Mouse (Mus musculus): ENCODE results near the gene Slco3a1. TPM values are rescaled to one million over a fixed set of nuclear protein-coding genes. Genes with fewer than 3 reads are reported as not detected.
A peak's percentile ranks its signal among the peaks of the same experiment; 100 is the strongest.

The Slco3a1 gene
- polyA plus RNA-seq (2016; fragmentation: Nextera tagmentation; extraction: Ambion mirVana) = 7.4 and 7.9 TPM in 2 replicates

GRCm38 (mm10) chr7:74554608-74555311 is at the start of gene Slco3a1:
Gene Slco3a1 (minus strand): TSS chr7:74554780.
- Histone ChIP-seq H3K27me3 (replicated peaks; ENCODE audit: low read depth, poor library complexity, severe bottlenecking) (peaks cover 37% of the 10 kb centered on the region), H3K4me3 (peak within 1 kb of the TSS; percentile 83), H3K9me3 (no peaks in the 10 kb centered on the region), H3K36me3 (replicated peaks) (no peaks in the 10 kb centered on the region), H3K4me1 (peaks cover 40% of the 10 kb centered on the region), H3K27ac (replicated peaks) (peak within 1 kb of the TSS; percentile 86)
- peak; percentile 86 for DNase-seq (ENCODE audit: low spot score)
- 1% methylated on average over 65 of the region's 66 CpGs for WGBS

GRCm38 (mm10) chr7:74600996-74601395 is 46.4 kb upstream of the Slco3a1 start:
- 93% methylated on average over 5 of the region's 5 CpGs for WGBS

DNA sequence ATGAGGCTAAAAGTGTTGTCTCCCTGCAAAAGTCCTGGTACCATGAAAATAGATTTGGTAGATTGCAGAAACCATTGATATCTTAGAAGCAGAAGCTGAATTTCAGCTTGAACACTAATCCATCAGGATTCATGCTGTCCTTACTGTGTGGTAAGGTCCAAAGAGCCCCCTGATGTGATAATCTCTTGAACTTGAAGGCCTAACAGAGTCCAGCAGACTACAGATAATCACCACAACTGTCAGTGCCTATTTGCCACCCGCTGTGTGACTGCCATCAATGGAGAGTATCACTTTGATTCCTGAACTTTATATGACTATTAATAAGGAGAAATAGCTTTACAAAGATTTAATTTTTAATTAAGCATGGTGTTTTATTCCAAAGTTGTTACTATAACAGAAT is 24.8 kb upstream of the Slco3a1 start:
- Histone ChIP-seq H3K4me3 (no peak overlapping the region), H3K36me3 (replicated peaks) (no peaks in the 10 kb centered on the region)
- WGBS = 84% methylated on average over 1 of the region's 1 CpGs

More at GRCm38 (mm10) chr7:74600996-74601395, 46.4 kb upstream of the Slco3a1 start:
- H3K9me3 ChIP-seq = no peaks in the 10 kb centered on the region
- no peak overlapping the region for H3K27ac ChIP-seq (replicated peaks)
- H3K4me1 ChIP-seq = 0 out of 2 replicates have a peak, but pooled peaks cover 7% of the 10 kb centered on the region
- H3K27me3 ChIP-seq (replicated peaks; ENCODE audit: low read depth, poor library complexity, severe bottlenecking) = no peaks in the 10 kb centered on the region
- H3K36me3 ChIP-seq (replicated peaks) = no peaks in the 10 kb centered on the region
- H3K4me3 ChIP-seq = no peak overlapping the region
- no peak for DNase-seq (ENCODE audit: low spot score)

GRCm38 (mm10) chr7:74575678-74576077 is 21.1 kb upstream of the Slco3a1 start:
- 70% methylated on average over 3 of the region's 3 CpGs for WGBS
- Histone ChIP-seq H3K27ac (replicated peaks) (no peak overlapping the region), H3K9me3 (no peaks in the 10 kb centered on the region), H3K4me3 (no peak overlapping the region), H3K36me3 (replicated peaks) (no peaks in the 10 kb centered on the region), H3K4me1 (no peaks in the 10 kb centered on the region), H3K27me3 (replicated peaks; ENCODE audit: low read depth, poor library complexity, severe bottlenecking) (no peaks in the 10 kb centered on the region)
- DNase-seq (ENCODE audit: low spot score) = no peak

More for the DNA sequence above, 24.8 kb upstream of the Slco3a1 start:
- no peak overlapping the region for H3K27ac ChIP-seq (replicated peaks)
- no peaks in the 10 kb centered on the region for H3K4me1 ChIP-seq
- no peaks in the 10 kb centered on the region for H3K27me3 ChIP-seq (replicated peaks; ENCODE audit: low read depth, poor library complexity, severe bottlenecking)
- H3K9me3 ChIP-seq = no peaks in the 10 kb centered on the region
- no peak for DNase-seq (ENCODE audit: low spot score)

DNA sequence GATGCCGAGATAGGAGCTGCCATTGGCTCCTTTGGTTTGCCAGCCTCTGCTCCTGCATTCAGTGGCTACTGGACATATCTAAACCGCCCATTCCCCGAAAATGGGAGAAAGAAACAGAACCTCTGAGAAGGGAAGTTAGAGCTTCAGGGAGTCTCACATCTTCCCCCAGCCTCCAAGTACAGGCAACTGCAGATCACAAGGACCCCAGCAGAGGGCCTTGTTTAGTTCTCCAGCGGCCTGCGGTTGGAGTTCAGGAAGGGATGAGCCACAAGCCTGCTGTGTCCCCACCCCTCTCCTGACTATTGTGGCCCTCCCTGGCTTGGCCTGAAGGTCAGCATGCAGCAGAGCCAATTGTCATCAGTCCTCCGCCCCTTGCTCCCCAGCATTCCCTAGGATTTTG is 836 bp upstream of the Slco3a1 start:
- peak; percentile 76 for DNase-seq (ENCODE audit: low spot score)
- no peaks in the 10 kb centered on the region for H3K9me3 ChIP-seq
- peaks cover 38% of the 10 kb centered on the region for H3K4me1 ChIP-seq
- H3K27ac ChIP-seq (replicated peaks) = peak overlapping the region; percentile 86; the same call in 1 of the 2 replicates
- peak overlapping the region; percentile 83 for H3K4me3 ChIP-seq
- peaks cover 37% of the 10 kb centered on the region for H3K27me3 ChIP-seq (replicated peaks; ENCODE audit: low read depth, poor library complexity, severe bottlenecking)
- no peaks in the 10 kb centered on the region for H3K36me3 ChIP-seq (replicated peaks)
- WGBS = 14% methylated on average over 6 of the region's 6 CpGs

DNA sequence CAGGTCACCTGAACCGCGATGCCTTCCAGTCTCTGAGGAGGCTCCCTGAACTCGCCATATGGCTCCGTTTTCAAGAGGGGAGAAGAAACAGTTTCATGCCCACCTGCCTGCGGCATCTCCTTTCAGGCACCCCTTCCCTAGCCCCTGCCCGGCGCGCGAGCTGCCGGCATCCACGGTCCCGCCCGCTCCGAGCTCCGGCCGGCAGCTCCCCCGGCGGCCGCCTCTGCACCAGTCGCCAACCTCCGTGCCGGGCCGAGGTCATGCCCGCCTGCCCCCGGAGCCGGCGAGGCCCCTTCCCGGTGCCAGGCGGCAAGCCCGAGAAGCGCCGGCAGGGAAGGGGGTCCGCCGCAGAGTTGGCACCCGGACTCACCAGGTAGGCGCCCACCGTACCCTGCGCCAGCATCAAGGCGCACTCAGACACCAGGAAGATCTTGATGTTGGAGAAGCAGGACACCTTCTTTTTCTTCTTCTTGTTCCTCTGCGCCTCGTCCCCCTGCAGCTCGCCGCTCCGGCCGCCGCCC is 479 bp downstream of the Slco3a1 start:
- Histone ChIP-seq H3K27ac (replicated peaks) (peak overlapping the region; percentile 86), H3K9me3 (no peaks in the 10 kb centered on the region), H3K27me3 (replicated peaks; ENCODE audit: low read depth, poor library complexity, severe bottlenecking) (peaks cover 37% of the 10 kb centered on the region), H3K4me3 (peak overlapping the region; percentile 83), H3K4me1 (peaks cover 44% of the 10 kb centered on the region), H3K36me3 (replicated peaks) (no peaks in the 10 kb centered on the region)
- DNase-seq (ENCODE audit: low spot score) = peak; percentile 69
- under 1% methylated on average over 44 of the region's 46 CpGs for WGBS

- DNase-seq (ENCODE audit: low spot score) = peak; percentile 34
- WGBS = 41% methylated on average over 8 of the region's 8 CpGs
Observed at GRCm38 (mm10) chr7:74553111-74553650, 1.4 kb downstream of the Slco3a1 start.

DNA sequence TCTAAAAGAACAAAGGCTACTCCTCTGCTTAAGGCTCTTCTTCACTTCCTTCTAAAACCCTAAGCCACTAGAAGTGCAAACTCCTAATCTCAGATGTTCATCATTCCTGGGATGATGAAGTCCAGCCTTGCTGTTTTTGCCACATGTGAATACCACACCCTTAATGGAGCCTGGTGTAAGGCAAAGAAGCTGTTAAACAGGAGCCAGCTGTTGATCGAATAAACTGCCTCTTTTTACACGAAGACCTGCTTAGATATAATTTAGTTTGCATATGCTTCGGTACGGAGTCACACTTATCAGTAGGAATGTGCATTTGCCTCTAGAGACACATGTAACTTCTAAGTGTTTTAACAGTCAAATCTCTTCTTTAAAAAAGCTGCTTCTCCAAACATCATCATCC is 2.0 kb downstream of the Slco3a1 start:
- no peak for DNase-seq (ENCODE audit: low spot score)
- Histone ChIP-seq H3K27ac (replicated peaks) (no peak overlapping the region), H3K4me3 (peak overlapping the region; percentile 83; the same call in 1 of the 2 replicates), H3K36me3 (replicated peaks) (no peaks in the 10 kb centered on the region), H3K9me3 (no peaks in the 10 kb centered on the region), H3K4me1 (peaks cover 44% of the 10 kb centered on the region), H3K27me3 (replicated peaks; ENCODE audit: low read depth, poor library complexity, severe bottlenecking) (peaks cover 37% of the 10 kb centered on the region)
- WGBS = 65% methylated on average over 4 of the region's 4 CpGs

More at GRCm38 (mm10) chr7:74553111-74553650, 1.4 kb downstream of the Slco3a1 start:
- peak overlapping the region; percentile 83 for H3K4me3 ChIP-seq
- no peaks in the 10 kb centered on the region for H3K36me3 ChIP-seq (replicated peaks)
- H3K27me3 ChIP-seq (replicated peaks; ENCODE audit: low read depth, poor library complexity, severe bottlenecking) = peaks cover 37% of the 10 kb centered on the region
- peaks cover 44% of the 10 kb centered on the region for H3K4me1 ChIP-seq
- H3K9me3 ChIP-seq = no peaks in the 10 kb centered on the region
- no peak overlapping the region for H3K27ac ChIP-seq (replicated peaks)

DNA sequence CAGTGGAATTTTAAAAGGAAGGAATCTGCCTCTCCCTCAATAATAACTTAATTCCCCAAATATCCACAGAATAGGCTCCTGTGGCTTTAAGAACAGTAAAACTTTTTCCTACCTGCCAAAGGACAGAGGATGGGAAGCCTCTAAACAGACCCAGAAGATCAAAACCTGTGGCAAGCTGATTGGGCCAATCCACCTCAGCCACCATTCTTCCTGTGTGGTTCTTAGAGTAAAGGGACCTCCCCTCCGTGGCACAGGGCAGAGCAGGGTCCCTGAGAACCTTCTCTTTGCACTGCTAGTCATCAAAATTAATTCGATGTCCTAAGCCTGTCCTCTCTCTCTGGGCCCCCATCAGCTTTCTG is 2.6 kb downstream of the Slco3a1 start:
- 55% methylated on average over 2 of the region's 2 CpGs for WGBS
- H3K4me3 ChIP-seq = 0 out of 2 replicates have a peak overlapping the region, but pooled peaks have one; percentile 83
- DNase-seq (ENCODE audit: low spot score) = no peak
- H3K36me3 ChIP-seq (replicated peaks) = no peaks in the 10 kb centered on the region
- peaks cover 44% of the 10 kb centered on the region for H3K4me1 ChIP-seq
- H3K9me3 ChIP-seq = no peaks in the 10 kb centered on the region
- H3K27me3 ChIP-seq (replicated peaks; ENCODE audit: low read depth, poor library complexity, severe bottlenecking) = peaks cover 37% of the 10 kb centered on the region
- no peak overlapping the region for H3K27ac ChIP-seq (replicated peaks)

- WGBS = 80% methylated on average over 9 of the region's 9 CpGs
- Histone ChIP-seq H3K4me1 (peaks cover 44% of the 10 kb centered on the region), H3K36me3 (replicated peaks) (no peaks in the 10 kb centered on the region), H3K27ac (replicated peaks) (no peak overlapping the region), H3K9me3 (no peaks in the 10 kb centered on the region), H3K27me3 (replicated peaks; ENCODE audit: low read depth, poor library complexity, severe bottlenecking) (peaks cover 37% of the 10 kb centered on the region), H3K4me3 (no peak overlapping the region)
- DNase-seq (ENCODE audit: low spot score) = no peak
Observed at GRCm38 (mm10) chr7:74551338-74551999, 3.1 kb downstream of the Slco3a1 start.

GRCm38 (mm10) chr7:74549686-74550085 is 4.9 kb downstream of the Slco3a1 start:
- no peak for DNase-seq (ENCODE audit: low spot score)
- H3K9me3 ChIP-seq = no peaks in the 10 kb centered on the region
- WGBS = 22% methylated on average over 6 of the region's 6 CpGs
- no peaks in the 10 kb centered on the region for H3K36me3 ChIP-seq (replicated peaks)
- H3K4me3 ChIP-seq = no peak overlapping the region
- peaks cover 33% of the 10 kb centered on the region for H3K4me1 ChIP-seq
- H3K27ac ChIP-seq (replicated peaks) = no peak overlapping the region
- H3K27me3 ChIP-seq (replicated peaks; ENCODE audit: low read depth, poor library complexity, severe bottlenecking) = peaks cover 32% of the 10 kb centered on the region

DNA sequence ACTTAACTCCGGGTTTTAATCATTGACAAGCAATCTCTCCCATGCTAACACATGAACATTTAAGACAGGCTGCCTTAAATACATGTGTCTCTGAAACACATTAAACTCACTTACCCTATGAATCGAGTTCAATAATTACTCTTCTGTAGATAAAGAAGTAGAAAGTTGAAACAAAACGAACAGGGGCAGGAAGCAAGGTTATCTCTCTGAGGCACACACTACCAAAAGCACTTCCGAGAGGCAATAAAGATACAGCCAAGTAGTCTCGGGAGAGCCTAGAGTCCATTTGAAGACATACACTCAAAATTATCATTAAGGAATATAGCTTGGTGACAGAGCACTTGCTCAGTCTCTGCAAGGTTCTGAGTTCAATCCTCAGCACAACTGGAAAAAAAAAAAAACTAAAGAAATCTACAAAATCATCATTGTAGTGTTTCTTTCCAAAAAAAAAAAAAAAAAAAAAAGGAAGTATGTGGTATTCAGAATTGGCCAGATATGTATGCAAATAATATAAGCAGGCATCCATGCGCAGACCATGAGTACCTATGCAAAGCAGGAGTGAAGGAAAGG is 5.5 kb downstream of the Slco3a1 start:
- Histone ChIP-seq H3K4me3 (no peak overlapping the region), H3K9me3 (no peaks in the 10 kb centered on the region), H3K4me1 (peaks cover 30% of the 10 kb centered on the region)

More for the DNA sequence above, 5.5 kb downstream of the Slco3a1 start:
- Histone ChIP-seq H3K27ac (replicated peaks) (no peak overlapping the region), H3K27me3 (replicated peaks; ENCODE audit: low read depth, poor library complexity, severe bottlenecking) (peaks cover 30% of the 10 kb centered on the region), H3K36me3 (replicated peaks) (no peaks in the 10 kb centered on the region)
- DNase-seq (ENCODE audit: low spot score) = no peak
- WGBS = 79% methylated on average over 6 of the region's 6 CpGs
